Mouse (Mus musculus) testis, adult 2 months (tissue): Measurements from ENCODE around the gene Nfe2l3.

Source experiments
- CTCF ChIP-seq: fragments of 200-500 bp; IDR thresholded peaks from 2 replicates; pipeline ENCODE4 v1.5.1; 2012; ENCODE audit warnings: low read depth, mild to moderate bottlenecking, inconsistent platforms, low read length, moderate library complexity; ENCODE audit not compliant: control insufficient read depth, insufficient read depth, insufficient replicate concordance
- POLR2A ChIP-seq: fragments of 200-500 bp; IDR thresholded peaks from 2 replicates; pipeline ENCODE4 v1.6.1; 2012; ENCODE audit warnings: low read depth, mild to moderate bottlenecking, inconsistent platforms, low read length, moderate library complexity; ENCODE audit not compliant: control insufficient read depth

GRCm38 (mm10) chr6:51434270-51434669 lies 1.8 kb downstream of the Nfe2l3 start:
- no peak for TF ChIP-seq POLR2A
- TF ChIP-seq CTCF, result no peak
